Mouse (Mus musculus) hindbrain, postnatal 0 days (tissue): ENCODE results near the gene Ifi203. TPM values are rescaled to one million over a fixed set of nuclear protein-coding genes. Genes with fewer than 3 reads are reported as not detected.
A peak's percentile ranks its signal among the peaks of the same experiment; 100 is the strongest.
"Not testable (repeated sequence)": the region's sequence is repeated elsewhere in the genome, so short reads cannot be mapped to it uniquely, and the experiment has no call there.

Experiments
- ATAC-seq: fragments of 200-750 bp; cut with Nextera tagmentation; 2 replicates; pipeline ENCODE4 v1.8.0; 2017; ENCODE audit warnings: mild to moderate bottlenecking, moderate TSS enrichment, moderate library complexity
- DNase-seq: peaks from one replicate; pipeline ENCODE4 v3.0.0-alpha.2; 2015; ENCODE audit warnings: low spot score
- H3K27ac ChIP-seq: fragments of 300-500 bp; sonication (generic); 2 replicates; pipeline ENCODE4 v1.5.1; 2014; ENCODE audit warnings: mild to moderate bottlenecking
- H3K27me3 ChIP-seq: fragments of 300-500 bp; sonication (generic); 2 replicates; pipeline ENCODE4 v1.6.1; 2014; ENCODE audit warnings: low read length, mixed read lengths; ENCODE audit not compliant: insufficient read depth
- H3K36me3 ChIP-seq: fragments of 300-500 bp; sonication (generic); 2 replicates; pipeline ENCODE4 v1.6.1; 2014; ENCODE audit warnings: low read length, mixed read lengths; ENCODE audit not compliant: insufficient read depth
- H3K4me1 ChIP-seq: fragments of 300-500 bp; sonication (generic); 2 replicates; pipeline ENCODE4 v1.6.1; 2014; ENCODE audit warnings: antibody characterized with exemption, low read length, mixed read lengths; ENCODE audit not compliant: insufficient read depth
- H3K4me2 ChIP-seq: fragments of 300-500 bp; sonication (generic); 2 replicates; pipeline ENCODE4 v1.6.1; 2014; ENCODE audit warnings: low read depth, mild to moderate bottlenecking, low read length, moderate library complexity, mixed read lengths
- H3K4me3 ChIP-seq: fragments of 300-500 bp; sonication (generic); 2 replicates; pipeline ENCODE4 v1.5.1; 2014; ENCODE audit warnings: low read length
- H3K9ac ChIP-seq: fragments of 300-500 bp; sonication (generic); replicated peaks from 2 replicates; pipeline ENCODE4 v1.6.1; 2014; ENCODE audit warnings: mild to moderate bottlenecking, low read length, moderate library complexity, mixed read lengths
- H3K9me3 ChIP-seq: fragments of 300-500 bp; sonication (generic); 2 replicates; pipeline ENCODE4 v1.6.1; 2016; ENCODE audit warnings: low read length, mixed read lengths
- CTCF ChIP-seq: IDR thresholded peaks from 2 replicates; pipeline ENCODE4 v1.5.1; 2016; ENCODE audit warnings: antibody characterized with exemption, control low read depth, low read depth
- WGBS: fragments of 180-500 bp; shearing (Covaris S2); extraction: QIAGEN DNeasy Blood & Tissue Kit; methylation state at CpG from one replicate; pipeline ENCODE4 v1.1.7; 2014; 5-methylcytosine and 5-hydroxymethylcytosine counted together
- polyA plus RNA-seq: library from polyadenylated mRNA; unstranded; fragments of >200 nt; fragmentation: Nextera tagmentation; extraction: Ambion mirVana; gene quantifications from 2 replicates; pipeline ENCODE4 v1.2.1, GENCODE M21; 2015
- total RNA-seq: library from RNA; depleted of rRNA; stranded (reverse); fragments of >200 nt; gene quantifications from 2 replicates; pipeline ENCODE4 v1.2.3, GENCODE M21; 2014

Gene Ifi203
- total and polyA plus RNA-seq, 2 experiments from 2014 or later: 1.6 to 2.3 TPM

- no peaks in the 10 kb centered on the region for H3K9me3 ChIP-seq
- no peak overlapping the region for H3K9ac ChIP-seq
- no peak overlapping the region for H3K4me2 ChIP-seq
- no peak overlapping the region for H3K27ac ChIP-seq
- no peak for TF ChIP-seq CTCF
- no peaks in the 10 kb centered on the region for H3K27me3 ChIP-seq
- no peak for DNase-seq
- no peaks in the 10 kb centered on the region for H3K36me3 ChIP-seq
- no peaks in the 10 kb centered on the region for H3K4me1 ChIP-seq
- 93% methylated on average over 2 of the region's 2 CpGs for WGBS
- no peak overlapping the region for H3K4me3 ChIP-seq
- no peak for ATAC-seq
Observed at GRCm38 (mm10) chr1:173911808-173912464, 30.5 kb downstream of the Ifi203 start.

GRCm38 (mm10) chr1:173908390-173908789, 34.1 kb downstream of the Ifi203 start:
- not testable (repeated sequence) for H3K4me3 ChIP-seq

DNA sequence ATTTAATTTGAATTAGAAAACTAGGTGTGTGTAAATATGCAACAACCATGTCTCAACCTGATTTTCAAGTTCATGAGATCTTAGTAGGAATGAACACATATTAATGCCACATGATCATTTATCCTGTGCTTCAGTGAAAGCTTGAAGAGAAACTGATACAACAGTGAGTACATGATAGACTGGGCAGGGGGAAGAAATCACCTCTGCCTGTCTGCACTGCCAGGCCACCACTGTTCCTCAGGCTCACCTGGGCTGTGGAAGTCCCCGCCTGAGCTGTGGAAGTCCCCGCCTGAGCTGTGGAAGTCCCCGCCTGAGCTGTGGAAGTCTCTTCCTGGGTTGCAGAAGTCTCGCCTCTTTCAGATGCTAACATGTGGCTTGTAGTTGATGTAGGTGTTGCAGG, 36.6 kb downstream of the Ifi203 start:
- H3K4me2 ChIP-seq, H3K9me3 ChIP-seq, H3K4me1 ChIP-seq, H3K4me3 ChIP-seq, DNase-seq, H3K9ac ChIP-seq, H3K27ac ChIP-seq, H3K36me3 ChIP-seq, ATAC-seq, H3K27me3 ChIP-seq: not testable (repeated sequence)
- WGBS: 90% methylated on average over 3 of the region's 4 CpGs

More at GRCm38 (mm10) chr1:173908390-173908789, 34.1 kb downstream of the Ifi203 start:
- not testable (repeated sequence) for H3K27me3 ChIP-seq, H3K27ac ChIP-seq, DNase-seq, H3K36me3 ChIP-seq, H3K4me1 ChIP-seq, H3K9ac ChIP-seq, H3K9me3 ChIP-seq, ATAC-seq, H3K4me2 ChIP-seq

DNA sequence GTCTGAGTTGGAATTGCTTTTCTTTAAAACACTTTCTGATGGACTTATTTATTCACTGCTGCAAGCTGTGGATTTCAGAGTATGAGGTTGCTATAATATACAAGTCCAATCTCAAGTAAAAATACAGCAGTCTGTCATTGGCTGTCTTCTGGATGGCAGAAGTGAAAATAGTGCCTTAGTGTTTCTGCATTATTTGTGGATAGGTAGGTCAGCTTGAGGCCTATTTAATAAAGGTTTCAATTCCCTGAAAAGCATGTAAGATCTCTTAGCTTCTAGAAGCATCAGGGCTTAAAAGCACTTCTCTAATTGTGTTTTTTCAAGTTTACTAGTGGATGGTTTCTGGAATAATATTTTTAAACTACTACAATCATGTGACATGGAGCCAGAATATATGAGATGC, 52.7 kb downstream of the Ifi203 start:
- not testable (repeated sequence) for ATAC-seq, H3K9me3 ChIP-seq, H3K9ac ChIP-seq, H3K36me3 ChIP-seq, H3K4me2 ChIP-seq, H3K4me3 ChIP-seq, H3K4me1 ChIP-seq, H3K27me3 ChIP-seq, H3K27ac ChIP-seq, DNase-seq

- not testable (repeated sequence) for ATAC-seq
- WGBS: no CpG with 5 or more reads among the region's 2 CpGs
Observed at GRCm38 (mm10) chr1:173887026-173887787, 55.3 kb downstream of the Ifi203 start.

GRCm38 (mm10) chr1:173880004-173880666, 62.3 kb downstream of the Ifi203 start:
- not testable (repeated sequence) for H3K4me1 ChIP-seq, H3K36me3 ChIP-seq, H3K27me3 ChIP-seq, H3K4me3 ChIP-seq, H3K4me2 ChIP-seq, H3K9ac ChIP-seq, H3K9me3 ChIP-seq, H3K27ac ChIP-seq
- 53% methylated on average over 3 of the region's 3 CpGs for WGBS
- peak; percentile 55 for DNase-seq
- ATAC-seq: peak; percentile 90

More at GRCm38 (mm10) chr1:173887026-173887787, 55.3 kb downstream of the Ifi203 start:
- not testable (repeated sequence) for H3K9ac ChIP-seq, H3K4me1 ChIP-seq, H3K9me3 ChIP-seq, H3K27ac ChIP-seq, H3K27me3 ChIP-seq, H3K4me3 ChIP-seq, DNase-seq, H3K36me3 ChIP-seq, H3K4me2 ChIP-seq

DNA sequence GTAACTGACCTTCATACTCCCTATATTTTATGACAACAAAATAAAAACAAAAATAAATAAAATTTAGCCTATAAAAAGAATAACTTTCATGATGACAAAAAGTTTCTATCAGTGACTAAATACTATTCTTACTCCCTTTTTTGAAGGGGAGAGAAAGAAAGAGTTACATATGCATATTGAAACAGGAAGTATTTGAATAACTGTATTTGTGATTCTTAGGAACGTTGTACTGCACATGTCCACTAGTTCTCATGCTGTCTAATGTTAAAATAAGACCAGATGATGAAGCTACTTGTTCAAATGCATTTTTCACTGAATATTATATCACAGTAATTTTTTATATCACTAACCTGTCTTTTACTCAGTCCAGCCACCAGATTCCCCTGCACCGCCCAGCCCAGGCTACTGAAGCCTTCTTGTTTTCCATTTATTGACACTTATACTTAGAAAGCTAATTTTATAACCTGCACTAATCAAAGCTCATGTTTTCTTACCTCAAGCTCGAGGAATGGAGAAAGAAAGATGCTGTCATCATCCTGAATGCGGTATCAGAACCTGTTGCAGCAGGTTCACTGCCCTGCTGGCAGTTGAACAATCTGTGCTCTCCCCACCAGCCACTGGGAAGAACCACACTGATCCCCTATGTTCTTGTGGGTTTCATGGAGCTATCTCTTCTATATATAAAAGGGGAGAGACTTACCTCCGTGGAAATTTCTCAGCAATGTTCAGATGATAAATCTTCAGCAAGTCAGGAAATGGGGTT, 63.1 kb downstream of the Ifi203 start:
- H3K9me3 ChIP-seq, H3K4me2 ChIP-seq, DNase-seq, H3K36me3 ChIP-seq, H3K4me3 ChIP-seq, H3K4me1 ChIP-seq, H3K27me3 ChIP-seq, H3K9ac ChIP-seq, H3K27ac ChIP-seq, ATAC-seq: not testable (repeated sequence)
- 82% methylated on average over 5 of the region's 5 CpGs for WGBS

GRCm38 (mm10) chr1:173878264-173878663, 64.2 kb downstream of the Ifi203 start:
- H3K9me3 ChIP-seq, H3K4me2 ChIP-seq, DNase-seq, H3K4me1 ChIP-seq, ATAC-seq, H3K27me3 ChIP-seq, H3K9ac ChIP-seq, H3K36me3 ChIP-seq, H3K4me3 ChIP-seq, H3K27ac ChIP-seq: not testable (repeated sequence)
- 88% methylated on average over 6 of the region's 6 CpGs for WGBS

DNA sequence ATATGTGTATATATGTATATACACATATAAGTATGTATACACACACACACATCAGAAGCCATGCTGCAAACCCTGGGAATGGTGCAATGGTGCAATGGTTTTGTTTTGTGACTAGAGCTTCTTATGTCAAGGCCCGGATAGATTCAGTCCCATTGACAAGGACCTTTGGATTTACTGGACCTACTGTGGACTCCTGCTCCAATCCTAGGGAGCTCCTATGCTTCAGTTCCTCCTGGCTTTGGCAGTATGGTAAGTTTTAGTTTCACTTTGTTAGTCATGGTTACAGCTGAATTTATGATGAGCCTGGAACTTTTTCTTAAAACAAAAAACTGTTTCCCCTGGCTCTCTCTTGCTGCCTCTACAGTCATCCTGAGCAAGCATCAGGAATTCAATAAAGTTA, 65.3 kb downstream of the Ifi203 start:
- not testable (repeated sequence) for ATAC-seq, H3K9ac ChIP-seq, H3K36me3 ChIP-seq, H3K4me3 ChIP-seq, H3K4me2 ChIP-seq, H3K4me1 ChIP-seq, DNase-seq, H3K27ac ChIP-seq, H3K27me3 ChIP-seq, H3K9me3 ChIP-seq
- WGBS: 76% methylated on average over 1 of the region's 1 CpGs
